Mouse (Mus musculus) right cerebral cortex, postnatal 4 days (tissue): Measurements from ENCODE around the gene Atn1.
"Not testable (repeated sequence)": the region's sequence is repeated elsewhere in the genome, so short reads cannot be mapped to it uniquely, and the experiment has no call there.

Experiments
- DNase-seq: peaks from one replicate; pipeline ENCODE4 v3.0.0-alpha.2; 2022

The Atn1 gene

GRCm38 (mm10) chr6:124755831-124756595 lies at the start of gene Atn1, which contains the start of gene Gm45234:
TSS of gene Atn1 (minus strand) at chr6:124756524.
TSS of gene Gm45234 (minus strand) at chr6:124756021.
- DNase-seq: peak; percentile 62

GRCm38 (mm10) chr6:124805341-124806321 lies 49.3 kb upstream of the Atn1 start:
- DNase-seq: peak; percentile 95

GRCm38 (mm10) chr6:124804341-124804740 lies 48.0 kb upstream of the Atn1 start:
- DNase-seq: no peak

GRCm38 (mm10) chr6:124803691-124804090 lies 47.4 kb upstream of the Atn1 start:
- DNase-seq: not testable (repeated sequence)

GRCm38 (mm10) chr6:124803061-124803460 lies 46.7 kb upstream of the Atn1 start:
- no peak for DNase-seq

GRCm38 (mm10) chr6:124802400-124802799 lies 46.1 kb upstream of the Atn1 start:
- not testable (repeated sequence) for DNase-seq

GRCm38 (mm10) chr6:124796200-124796599 lies 39.9 kb upstream of the Atn1 start:
- no peak for DNase-seq

- DNase-seq: no peak
These were observed 39.5 kb upstream of the Atn1 start for GRCm38 (mm10) chr6:124795781-124796180.

- no peak for DNase-seq
These were observed 35.6 kb upstream of the Atn1 start for GRCm38 (mm10) chr6:124791911-124792310.

GRCm38 (mm10) chr6:124790121-124790520 lies 33.8 kb upstream of the Atn1 start:
- no peak for DNase-seq

GRCm38 (mm10) chr6:124789519-124789918 lies 33.2 kb upstream of the Atn1 start:
- no peak for DNase-seq

- DNase-seq: no peak
These were observed 31.4 kb upstream of the Atn1 start for GRCm38 (mm10) chr6:124787722-124788121.

GRCm38 (mm10) chr6:124786756-124787420 lies 30.6 kb upstream of the Atn1 start:
- DNase-seq: no peak

GRCm38 (mm10) chr6:124782436-124782835 lies 26.1 kb upstream of the Atn1 start:
- no peak for DNase-seq

- DNase-seq: no peak
These were observed 24.6 kb upstream of the Atn1 start for GRCm38 (mm10) chr6:124780917-124781316.

GRCm38 (mm10) chr6:124779984-124780416 lies 23.7 kb upstream of the Atn1 start:
- DNase-seq: no peak

- DNase-seq: no peak
These were observed 23.1 kb upstream of the Atn1 start, which contains the start of gene Lrrc23 for GRCm38 (mm10) chr6:124779222-124779983. TSS of gene Lrrc23 (minus strand) at chr6:124779727.

- DNase-seq: no peak
These were observed 14.2 kb upstream of the Atn1 start for GRCm38 (mm10) chr6:124770511-124770910.

GRCm38 (mm10) chr6:124770013-124770412 lies 13.7 kb upstream of the Atn1 start:
- no peak for DNase-seq

GRCm38 (mm10) chr6:124769101-124769765 lies 12.9 kb upstream of the Atn1 start, which contains the start of gene Eno2:
TSS of gene Eno2 (minus strand) at chr6:124769673.
- DNase-seq: peak; percentile 82

GRCm38 (mm10) chr6:124768704-124769044 lies 12.3 kb upstream of the Atn1 start:
- no peak for DNase-seq
